Mouse (Mus musculus): ENCODE measurements around the gene Gtf2b. TPM values are rescaled to one million over a fixed set of nuclear protein-coding genes. Genes with fewer than 3 reads are reported as not detected.
A peak's percentile ranks its signal among the peaks of the same experiment; 100 is the strongest.

Gene Gtf2b
- total and polyA plus RNA-seq, 2 experiments = 14.7 to 23.0 TPM

- WGBS = 36% methylated on average over 1 of the region's 1 CpGs
- Histone ChIP-seq H3K36me3 (ENCODE audit: control insufficient read depth, insufficient read depth, low read length) (peaks cover 28% of the 10 kb centered on the region), H3K27me3 (ENCODE audit: control insufficient read depth, insufficient read depth, low read length) (no peaks in the 10 kb centered on the region)
Observed at GRCm38 (mm10) chr3:142823606-142824005, 58.8 kb downstream of the Gtf2b start.

GRCm38 (mm10) chr3:142826449-142827146 is 61.8 kb downstream of the Gtf2b start:
- DNase-seq (ENCODE audit: extremely low read depth, low read depth, low spot score) = no peak
- TF ChIP-seq POLR2A (IDR thresholded peaks at IDR 0.05; ENCODE audit: extremely low read depth, insufficient read depth, low read length) (no peak), CTCF (IDR thresholded peaks at IDR 0.05; ENCODE audit: low read depth, low read length) (no peak)
- peaks cover 4% of the 10 kb centered on the region for H3K4me1 ChIP-seq (ENCODE audit: control insufficient read depth, insufficient read depth, low read length)
- H3K27ac ChIP-seq (replicated peaks; ENCODE audit: insufficient read depth, low read depth, low read length) = no peak overlapping the region
- 97% methylated on average over 4 of the region's 4 CpGs for WGBS
- no peaks in the 10 kb centered on the region for H3K27me3 ChIP-seq (ENCODE audit: control insufficient read depth, insufficient read depth, low read length)
- H3K4me3 ChIP-seq (ENCODE audit: insufficient read depth, low read depth, low read length) = no peak overlapping the region
- H3K9ac ChIP-seq (ENCODE audit: low read depth, low read length) = no peak overlapping the region
- H3K79me2 ChIP-seq (ENCODE audit: control insufficient read depth, insufficient read depth, low read length) = no peaks in the 10 kb centered on the region; the same call in 1 of the 2 replicates
- peaks cover 28% of the 10 kb centered on the region for H3K36me3 ChIP-seq (ENCODE audit: control insufficient read depth, insufficient read depth, low read length)

More at GRCm38 (mm10) chr3:142823606-142824005, 58.8 kb downstream of the Gtf2b start:
- TF ChIP-seq CTCF (IDR thresholded peaks at IDR 0.05; ENCODE audit: low read depth, low read length) (no peak), POLR2A (IDR thresholded peaks at IDR 0.05; ENCODE audit: extremely low read depth, insufficient read depth, low read length) (no peak)
- H3K4me3 ChIP-seq (ENCODE audit: insufficient read depth, low read depth, low read length) = no peak overlapping the region
- H3K27ac ChIP-seq (replicated peaks; ENCODE audit: insufficient read depth, low read depth, low read length) = no peak overlapping the region
- DNase-seq (ENCODE audit: extremely low read depth, low read depth, low spot score) = peak; percentile 78
- no peak overlapping the region for H3K9ac ChIP-seq (ENCODE audit: low read depth, low read length)
- no peaks in the 10 kb centered on the region; the same call in 1 of the 2 replicates for H3K79me2 ChIP-seq (ENCODE audit: control insufficient read depth, insufficient read depth, low read length)
- H3K4me1 ChIP-seq (ENCODE audit: control insufficient read depth, insufficient read depth, low read length) = peaks cover 4% of the 10 kb centered on the region

- Histone ChIP-seq H3K79me2 (ENCODE audit: control insufficient read depth, insufficient read depth, low read length) (peaks cover 2% of the 10 kb centered on the region; the same call in 1 of the 2 replicates), H3K4me1 (ENCODE audit: control insufficient read depth, insufficient read depth, low read length) (no peaks in the 10 kb centered on the region; the same call in 1 of the 2 replicates), H3K9ac (ENCODE audit: low read depth, low read length) (no peak overlapping the region), H3K27me3 (ENCODE audit: control insufficient read depth, insufficient read depth, low read length) (no peaks in the 10 kb centered on the region), H3K36me3 (ENCODE audit: control insufficient read depth, insufficient read depth, low read length) (peaks cover 18% of the 10 kb centered on the region), H3K27ac (replicated peaks; ENCODE audit: insufficient read depth, low read depth, low read length) (no peak overlapping the region), H3K4me3 (ENCODE audit: insufficient read depth, low read depth, low read length) (no peak overlapping the region)
- TF ChIP-seq CTCF (IDR thresholded peaks at IDR 0.05; ENCODE audit: low read depth, low read length) (no peak), POLR2A (IDR thresholded peaks at IDR 0.05; ENCODE audit: extremely low read depth, insufficient read depth, low read length) (no peak)
- no peak for DNase-seq (ENCODE audit: extremely low read depth, low read depth, low spot score)
- 95% methylated on average over 3 of the region's 3 CpGs for WGBS
Observed at GRCm38 (mm10) chr3:142832910-142833309, 68.1 kb downstream of the Gtf2b start.

Other genes with a start within 250 kb of the Gtf2b start
- 11.6 and 18.3 TPM in 2 replicates for gene Gbp7, start 234.7 kb upstream of the Gtf2b start, total RNA-seq (2014; rRNA removed)
- 2.3 and 2.7 TPM in 2 replicates for gene Gbp7, start 234.7 kb upstream of the Gtf2b start, polyA plus RNA-seq (2012; rRNA removed)
- 13.0 and 29.4 TPM in 2 replicates for gene Gbp3, start 205.0 kb upstream of the Gtf2b start, total RNA-seq (2014; rRNA removed)
- 10.9 and 15.1 TPM in 2 replicates for gene Gbp3, start 205.0 kb upstream of the Gtf2b start, polyA plus RNA-seq (2012; rRNA removed)
- 2.8 and 4.1 TPM in 2 replicates for gene Gbp2b, start 170.2 kb upstream of the Gtf2b start, total RNA-seq (2014; rRNA removed)
- 0.37 and 0.72 TPM in 2 replicates for gene Gbp2b, start 170.2 kb upstream of the Gtf2b start, polyA plus RNA-seq (2012; rRNA removed)
- 9.3 and 9.4 TPM in 2 replicates for gene Gbp2, start 144.4 kb upstream of the Gtf2b start, total RNA-seq (2014; rRNA removed)
- 2.6 and 3.6 TPM in 2 replicates for gene Gbp2, start 144.4 kb upstream of the Gtf2b start, polyA plus RNA-seq (2012; rRNA removed)
- gene Kyat3, start 64.0 kb upstream of the Gtf2b start, total RNA-seq (2014; rRNA removed) = 369 and 383 TPM in 2 replicates
- gene Kyat3, start 64.0 kb upstream of the Gtf2b start, polyA plus RNA-seq (2012; rRNA removed) = 56.4 and 58.9 TPM in 2 replicates
- 31.0 and 31.4 TPM in 2 replicates for gene Pkn2, start 117.0 kb downstream of the Gtf2b start, total RNA-seq (2014; rRNA removed)
- 4.7 and 5.0 TPM in 2 replicates for gene Pkn2, start 117.0 kb downstream of the Gtf2b start, polyA plus RNA-seq (2012; rRNA removed)